Mouse (Mus musculus) forebrain, postnatal 0 days (tissue): ENCODE measurements around the gene Stoml3. TPM values are rescaled to one million over a fixed set of nuclear protein-coding genes. Genes with fewer than 3 reads are reported as not detected.

ENCODE experiments used
- ATAC-seq: fragments of 200-750 bp; cut with Nextera tagmentation; 2 replicates; pipeline ENCODE4 v1.8.0; 2017; ENCODE audit warnings: mild to moderate bottlenecking, moderate library complexity
- DNase-seq: peaks from one replicate; pipeline ENCODE4 v3.0.0-alpha.2; 2015
- H3K27ac ChIP-seq: fragments of 300-500 bp; sonication (generic); 2 replicates; pipeline ENCODE4 v1.5.1; 2014; ENCODE audit warnings: low read depth, mild to moderate bottlenecking, antibody characterized with exemption, low read length, moderate library complexity, mixed read lengths
- H3K27me3 ChIP-seq: fragments of 300-500 bp; sonication (generic); 2 replicates; pipeline ENCODE4 v1.6.1; 2014; ENCODE audit warnings: mild to moderate bottlenecking, low read length, mixed read lengths; ENCODE audit not compliant: insufficient read depth
- H3K36me3 ChIP-seq: fragments of 300-500 bp; sonication (generic); 2 replicates; pipeline ENCODE4 v1.6.1; 2014; ENCODE audit warnings: mild to moderate bottlenecking, moderate library complexity; ENCODE audit not compliant: insufficient read depth
- H3K4me1 ChIP-seq: fragments of 300-500 bp; sonication (generic); 2 replicates; pipeline ENCODE4 v1.6.1; 2014; ENCODE audit warnings: antibody characterized with exemption; ENCODE audit not compliant: insufficient read depth
- H3K4me2 ChIP-seq: fragments of 300-500 bp; sonication (generic); 2 replicates; pipeline ENCODE4 v1.6.1; 2014; ENCODE audit warnings: low read depth, mild to moderate bottlenecking, moderate library complexity
- H3K4me3 ChIP-seq: fragments of 300-500 bp; sonication (generic); 2 replicates; pipeline ENCODE4 v1.5.1; 2014; ENCODE audit warnings: low read depth, low read length, mixed read lengths
- H3K9ac ChIP-seq: fragments of 300-500 bp; sonication (generic); 2 replicates; pipeline ENCODE4 v1.6.1; 2014; ENCODE audit warnings: mild to moderate bottlenecking
- H3K9me3 ChIP-seq: fragments of 300-500 bp; sonication (generic); 2 replicates; pipeline ENCODE4 v1.6.1; 2016; ENCODE audit warnings: low read length
- CTCF ChIP-seq: sonication (generic); IDR thresholded peaks from 2 replicates; pipeline ENCODE4 v1.5.1; 2016; ENCODE audit warnings: antibody characterized with exemption, control low read depth, low read depth
- WGBS: fragments of 180-500 bp; shearing (Covaris S2); extraction: QIAGEN DNeasy Blood & Tissue Kit; methylation state at CpG from one replicate; pipeline ENCODE4 v1.1.7; 2014; 5-methylcytosine and 5-hydroxymethylcytosine counted together
- polyA plus RNA-seq: library from polyadenylated mRNA; unstranded; fragments of >200 nt; fragmentation: Nextera tagmentation; extraction: Ambion mirVana; gene quantifications from 2 replicates; pipeline ENCODE4 v1.2.1, GENCODE M21; 2015
- total RNA-seq: library from RNA; depleted of rRNA; stranded (reverse); fragments of >200 nt; gene quantifications from 2 replicates; pipeline ENCODE4 v1.2.3, GENCODE M21; 2014

The Stoml3 gene
- total and polyA plus RNA-seq, 2 experiments from 2014 or later: 0.19 TPM

- Histone ChIP-seq H3K9ac (no peak overlapping the region), H3K27ac (no peak overlapping the region), H3K4me3 (no peak overlapping the region), H3K27me3 (no peaks in the 10 kb centered on the region), H3K36me3 (peaks cover 81% of the 10 kb centered on the region), H3K4me1 (no peaks in the 10 kb centered on the region), H3K4me2 (no peak overlapping the region), H3K9me3 (no peaks in the 10 kb centered on the region)
- no peak for ATAC-seq
- DNase-seq: no peak
- no peak for TF ChIP-seq CTCF
- 94% methylated on average over 6 of the region's 6 CpGs for WGBS
Observed at GRCm38 (mm10) chr3:53454005-53454404, 34.4 kb upstream of the Stoml3 start.

GRCm38 (mm10) chr3:53454561-53454960 is 33.9 kb upstream of the Stoml3 start:
- H3K4me1 ChIP-seq: no peaks in the 10 kb centered on the region
- peaks cover 84% of the 10 kb centered on the region for H3K36me3 ChIP-seq
- ATAC-seq: no peak
- no peak overlapping the region for H3K27ac ChIP-seq
- H3K9ac ChIP-seq: no peak overlapping the region
- 92% methylated on average over 6 of the region's 6 CpGs for WGBS
- H3K4me3 ChIP-seq: no peak overlapping the region
- no peaks in the 10 kb centered on the region for H3K27me3 ChIP-seq
- no peak for DNase-seq
- H3K9me3 ChIP-seq: no peaks in the 10 kb centered on the region
- H3K4me2 ChIP-seq: no peak overlapping the region
- no peak for TF ChIP-seq CTCF

GRCm38 (mm10) chr3:53454984-53455383 is 33.5 kb upstream of the Stoml3 start:
- no peak for TF ChIP-seq CTCF
- Histone ChIP-seq H3K36me3 (peaks cover 80% of the 10 kb centered on the region), H3K9ac (no peak overlapping the region), H3K27me3 (no peaks in the 10 kb centered on the region), H3K9me3 (no peaks in the 10 kb centered on the region), H3K4me3 (no peak overlapping the region), H3K4me2 (no peak overlapping the region), H3K4me1 (no peaks in the 10 kb centered on the region), H3K27ac (no peak overlapping the region)
- no peak for ATAC-seq
- no peak for DNase-seq
- WGBS: 88% methylated on average over 7 of the region's 7 CpGs

DNA sequence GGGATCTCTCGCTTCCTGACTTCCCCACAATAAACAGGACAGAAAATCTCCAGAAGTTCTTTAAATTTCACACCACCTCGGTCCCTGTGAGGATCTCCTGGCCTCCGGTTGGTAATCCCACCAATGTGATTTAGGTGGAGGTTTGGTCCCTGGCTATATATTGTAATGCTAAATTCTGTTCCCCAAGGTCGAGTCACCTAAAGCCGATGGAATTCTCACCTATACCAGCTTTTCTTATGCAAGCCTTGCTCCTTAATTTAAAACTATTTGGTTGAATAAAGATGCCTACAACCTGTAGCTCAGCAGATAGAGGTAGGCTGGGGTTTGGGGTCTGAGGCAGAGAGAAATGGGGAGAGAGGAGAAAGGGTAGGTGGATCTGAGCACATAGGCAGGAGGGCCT is 30.7 kb upstream of the Stoml3 start:
- peaks cover 63% of the 10 kb centered on the region for H3K36me3 ChIP-seq
- no peaks in the 10 kb centered on the region for H3K27me3 ChIP-seq
- TF ChIP-seq CTCF: no peak
- no peak overlapping the region for H3K4me3 ChIP-seq
- no peak for DNase-seq
- no peak for ATAC-seq
- H3K4me1 ChIP-seq: 0 out of 2 replicates have a peak, but pooled peaks cover 3% of the 10 kb centered on the region
- no peaks in the 10 kb centered on the region for H3K9me3 ChIP-seq
- no peak overlapping the region for H3K9ac ChIP-seq
- no peak overlapping the region for H3K27ac ChIP-seq
- H3K4me2 ChIP-seq: no peak overlapping the region
- 83% methylated on average over 5 of the region's 5 CpGs for WGBS

DNA sequence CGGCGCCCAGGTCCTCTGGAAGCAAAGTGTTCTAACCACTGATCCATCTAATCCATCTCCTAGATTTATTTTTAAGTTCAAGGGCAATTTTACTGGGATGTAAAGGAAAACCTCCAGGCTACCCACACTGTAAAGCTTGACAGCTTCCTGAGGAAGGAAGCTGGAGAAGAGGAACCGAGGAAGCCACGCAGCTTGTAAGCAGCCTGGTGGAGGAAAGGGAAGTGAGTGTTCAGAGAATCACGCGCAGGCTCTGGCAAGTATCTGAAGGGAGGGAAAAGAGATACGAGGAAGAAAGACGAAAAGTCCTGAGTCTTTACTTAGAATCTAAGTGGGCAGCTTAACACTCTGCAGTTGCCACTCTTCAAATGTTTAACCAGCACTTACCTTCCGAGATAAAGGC is 28.3 kb upstream of the Stoml3 start:
- Histone ChIP-seq H3K36me3 (peaks cover 40% of the 10 kb centered on the region), H3K27ac (no peak overlapping the region), H3K4me2 (no peak overlapping the region), H3K9me3 (no peaks in the 10 kb centered on the region), H3K4me3 (no peak overlapping the region), H3K4me1 (0 out of 2 replicates have a peak, but pooled peaks cover 6% of the 10 kb centered on the region), H3K27me3 (no peaks in the 10 kb centered on the region), H3K9ac (no peak overlapping the region)
- DNase-seq (no peak), ATAC-seq (no peak)
- no peak for TF ChIP-seq CTCF
- 88% methylated on average over 9 of the region's 9 CpGs for WGBS

GRCm38 (mm10) chr3:53462701-53463045 is 25.8 kb upstream of the Stoml3 start:
- Histone ChIP-seq H3K36me3 (peaks cover 18% of the 10 kb centered on the region), H3K4me3 (peak overlapping the region; percentile 71), H3K4me2 (peak overlapping the region; percentile 64), H3K27me3 (no peaks in the 10 kb centered on the region), H3K9me3 (no peaks in the 10 kb centered on the region), H3K27ac (peak overlapping the region; percentile 91), H3K4me1 (peaks cover 14% of the 10 kb centered on the region; the same call in 1 of the 2 replicates), H3K9ac (peak overlapping the region; percentile 79)
- no peak for ATAC-seq
- 4% methylated on average over 9 of the region's 9 CpGs for WGBS
- no peak for DNase-seq
- TF ChIP-seq CTCF: peak; percentile 40

- peak within 1 kb of the TSS; percentile 91 for H3K27ac ChIP-seq
- DNase-seq: peak; percentile 99
- H3K9ac ChIP-seq: peak within 1 kb of the TSS; percentile 79
- H3K27me3 ChIP-seq: no peaks in the 10 kb centered on the region
- TF ChIP-seq CTCF: no peak; the same call in none of the 2 replicates
- peak within 1 kb of the TSS; percentile 64 for H3K4me2 ChIP-seq
- peak; percentile 99 for ATAC-seq
- under 1% methylated on average over 52 of the region's 52 CpGs for WGBS
- peaks cover 14% of the 10 kb centered on the region; the same call in 1 of the 2 replicates for H3K4me1 ChIP-seq
- peak within 1 kb of the TSS; percentile 71 for H3K4me3 ChIP-seq
- H3K9me3 ChIP-seq: no peaks in the 10 kb centered on the region
- peaks cover 13% of the 10 kb centered on the region for H3K36me3 ChIP-seq
Observed at GRCm38 (mm10) chr3:53463046-53463764, 25.2 kb upstream of the Stoml3 start, which contains the start of the genes Nhlrc3 and Proser1. TSS of gene Nhlrc3 (minus strand) at chr3:53463332. TSS of gene Proser1 (plus strand) at chr3:53463666.
